Mouse (Mus musculus): ENCODE results near the gene Sf3b3.

Sf3b3 gene

DNA sequence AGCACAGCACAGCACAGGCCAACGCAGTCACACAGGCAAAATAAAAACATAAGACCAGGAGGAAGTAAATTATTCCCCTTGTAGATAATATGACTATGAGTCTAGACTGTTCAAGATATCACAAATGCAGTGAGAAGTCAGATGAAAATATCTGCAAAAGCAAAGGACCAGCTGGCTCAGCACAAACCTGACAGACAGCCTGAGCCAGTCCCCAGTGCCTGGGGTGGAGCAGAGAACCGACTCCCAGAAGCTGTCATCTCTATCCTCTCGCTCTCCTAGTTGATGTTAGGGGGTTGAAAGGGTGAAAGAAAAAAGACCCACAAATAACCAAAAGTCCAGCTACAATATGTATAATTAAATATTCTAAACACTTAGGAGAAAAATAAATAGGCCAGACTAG is 70.9 kb downstream of the Sf3b3 start:
- no peak for DNase-seq (ENCODE audit: low spot score in 2 of 2)

- peak in 1 of 2 experiments; percentile 40 for DNase-seq (ENCODE audit: low spot score in 2 of 2)
These were observed 71.3 kb downstream of the Sf3b3 start for GRCm38 (mm10) chr8:110775316-110775715.

DNA sequence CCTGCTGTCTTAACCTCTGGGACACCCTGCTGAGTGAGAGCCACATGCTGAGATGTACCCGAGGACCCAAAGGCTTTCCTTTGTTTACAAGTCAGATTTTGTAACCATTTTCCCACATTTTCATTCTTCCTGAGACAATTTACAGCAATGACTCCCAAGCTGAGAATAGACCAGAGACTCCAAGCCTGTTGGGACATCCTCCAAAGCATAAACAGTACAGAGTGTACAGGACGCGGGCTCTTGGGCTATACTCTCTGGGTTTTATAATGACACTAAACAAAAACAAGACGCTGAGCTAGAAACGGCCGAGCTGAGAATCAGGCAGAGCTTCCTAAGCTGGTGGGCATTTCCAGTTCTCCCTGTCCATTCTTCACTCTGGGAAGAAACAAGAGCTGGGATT is 71.9 kb downstream of the Sf3b3 start:
- no peak for DNase-seq (ENCODE audit: low spot score in 2 of 2)

- no peak for DNase-seq (ENCODE audit: low spot score in 2 of 2)
These were observed 72.5 kb downstream of the Sf3b3 start for GRCm38 (mm10) chr8:110774047-110774446.

DNA sequence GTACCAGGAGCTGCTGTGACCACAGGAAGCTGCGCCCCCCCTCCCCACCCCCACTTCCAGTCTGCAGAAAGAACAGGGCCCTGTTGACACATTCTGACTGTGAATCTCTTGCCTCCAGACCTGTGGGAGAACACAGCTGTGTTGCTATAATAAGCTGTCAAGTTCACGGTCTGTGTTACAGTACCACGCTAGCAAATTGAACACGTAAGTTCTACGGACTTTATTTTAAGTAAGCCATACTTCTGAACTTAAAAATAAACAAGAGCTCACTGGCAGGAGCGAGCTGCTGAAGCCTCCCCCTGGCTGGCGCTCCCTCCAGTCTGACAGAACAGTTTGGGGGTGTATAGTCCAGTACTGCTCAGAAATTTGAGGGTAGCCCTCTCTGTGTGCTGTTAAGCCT is 74.1 kb downstream of the Sf3b3 start:
- DNase-seq (ENCODE audit: low spot score in 2 of 2) = no peak

DNA sequence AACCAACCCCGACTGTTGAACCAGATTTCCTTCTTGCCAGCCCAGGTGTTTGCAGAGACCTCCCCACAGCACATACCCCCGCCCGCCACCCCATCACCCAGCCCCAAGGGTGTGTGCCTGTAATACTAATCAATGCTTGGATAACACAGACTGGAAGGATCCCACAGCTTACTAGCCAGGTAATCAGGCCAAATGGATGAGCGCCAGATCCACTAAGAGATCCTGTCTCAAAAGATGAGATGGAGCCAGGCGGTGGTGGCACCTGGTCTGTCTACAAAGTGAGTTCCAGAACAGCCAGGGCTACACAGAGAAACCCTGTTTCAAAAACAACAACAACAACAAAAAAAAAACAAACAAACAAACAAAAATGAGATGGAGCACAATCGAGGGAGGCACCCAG is 79.3 kb downstream of the Sf3b3 start:
- DNase-seq (ENCODE audit: low spot score in 2 of 2) = no peak

DNA sequence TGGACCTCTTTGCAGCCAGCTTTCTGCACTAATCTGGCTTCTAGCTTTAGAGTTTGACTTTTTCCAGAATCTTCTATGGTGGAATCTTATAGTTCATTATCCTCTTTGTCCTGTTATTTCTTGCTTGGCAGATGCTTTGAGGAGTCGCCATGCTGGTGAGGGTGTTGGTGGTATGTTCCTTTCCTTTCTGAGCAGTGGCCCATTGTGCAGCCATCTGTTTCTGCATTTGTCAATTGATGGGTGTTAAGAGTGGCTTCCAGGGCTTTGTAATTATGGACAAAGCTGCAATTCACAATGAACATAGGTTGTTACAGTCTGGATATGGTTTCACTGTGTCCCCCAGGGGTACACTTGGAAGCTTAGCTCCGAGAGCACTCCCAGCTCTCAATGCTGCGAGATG is 81.9 kb downstream of the Sf3b3 start:
- DNase-seq (ENCODE audit: low spot score in 2 of 2) = no peak

DNA sequence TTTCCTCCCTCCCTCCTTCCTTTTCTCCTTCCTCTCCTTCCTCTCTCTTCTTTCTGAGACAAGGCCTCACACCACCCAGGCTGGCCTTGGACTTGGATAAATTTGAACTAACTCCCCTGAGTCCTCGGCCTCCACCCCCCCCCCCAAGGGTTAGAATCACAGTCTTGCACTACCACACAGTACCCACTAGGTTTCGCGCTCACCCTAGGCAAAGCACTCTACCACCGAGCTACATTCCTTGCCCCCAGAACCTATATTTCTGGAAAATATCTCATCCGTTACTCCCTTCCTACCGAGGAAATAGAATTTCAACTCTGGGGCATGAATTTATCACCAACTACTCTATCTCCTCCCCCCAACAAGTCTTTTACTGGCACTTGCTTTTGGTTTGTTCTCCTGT is 84.6 kb downstream of the Sf3b3 start:
- no peak for DNase-seq (ENCODE audit: low spot score in 2 of 2)

- DNase-seq (ENCODE audit: low spot score in 2 of 2) = no peak
These were observed 85.4 kb downstream of the Sf3b3 start for GRCm38 (mm10) chr8:110761185-110761584.

- DNase-seq (ENCODE audit: low spot score in 2 of 2) = no peak
These were observed 86.2 kb downstream of the Sf3b3 start for GRCm38 (mm10) chr8:110760280-110760940.

All from spleen, postnatal 10 days (tissue).